Mouse (Mus musculus) bone marrow, adult 2 months (tissue): ENCODE data around the gene Prkch.

Experiments
- CTCF ChIP-seq: fragments of 200-500 bp; IDR thresholded peaks from 2 replicates; pipeline ENCODE4 v1.5.1; 2011; ENCODE audit warnings: low read length, control low read depth; ENCODE audit not compliant: control insufficient read depth, insufficient read depth
- POLR2A ChIP-seq: fragments of 200-500 bp; IDR thresholded peaks from 2 replicates; pipeline ENCODE4 v1.6.1; 2011; ENCODE audit warnings: low read depth, mild to moderate bottlenecking, control low read depth, low read length, borderline replicate concordance; ENCODE audit not compliant: control insufficient read depth

DNA sequence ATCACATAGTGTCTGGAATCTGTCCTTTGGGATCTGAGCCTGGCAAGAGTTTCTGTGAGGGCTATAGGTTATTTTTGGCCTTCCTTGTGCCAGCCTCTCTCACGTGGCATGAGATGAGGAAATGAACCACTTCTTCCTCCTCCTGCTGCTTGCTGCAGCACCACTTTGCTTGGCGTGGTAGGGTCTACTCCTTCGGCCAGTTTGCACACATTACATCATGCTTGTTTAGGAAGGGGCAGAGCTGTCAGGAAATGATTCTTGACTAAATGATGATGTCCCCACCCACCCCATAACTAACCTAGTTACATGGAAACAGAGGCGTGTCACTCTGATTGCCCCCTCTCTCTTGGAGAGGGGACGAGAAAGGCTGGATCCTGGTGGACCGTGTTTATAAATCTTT is 28.6 kb downstream of the Prkch start:
- no peak for TF ChIP-seq CTCF
- no peak for TF ChIP-seq POLR2A
